Mouse (Mus musculus) embryonic facial prominence, embryonic 12.5 days (tissue): ENCODE results near the gene Adprhl1. TPM values are rescaled to one million over a fixed set of nuclear protein-coding genes. Genes with fewer than 3 reads are reported as not detected.

Experiments
- ATAC-seq: fragments of 200-750 bp; cut with Nextera tagmentation; 2 replicates; pipeline ENCODE4 v1.8.0; 2017; ENCODE audit not compliant: insufficient number of reproducible peaks, insufficient read depth, low FRiP score, low TSS enrichment
- H3K27ac ChIP-seq: fragments of 300-500 bp; sonication (generic); 2 replicates; pipeline ENCODE4 v1.5.1; 2016; ENCODE audit warnings: mild to moderate bottlenecking
- H3K27me3 ChIP-seq: fragments of 300-500 bp; sonication (generic); 2 replicates; pipeline ENCODE4 v1.6.1; 2016; ENCODE audit warnings: mild to moderate bottlenecking, moderate library complexity
- H3K36me3 ChIP-seq: fragments of 300-500 bp; sonication (generic); 2 replicates; pipeline ENCODE4 v1.6.1; 2016; ENCODE audit warnings: mild to moderate bottlenecking
- H3K4me1 ChIP-seq: fragments of 300-500 bp; sonication (generic); 2 replicates; pipeline ENCODE4 v1.6.1; 2016
- H3K4me2 ChIP-seq: fragments of 300-500 bp; sonication (generic); replicated peaks from 2 replicates; pipeline ENCODE4 v1.6.1; 2016; ENCODE audit warnings: mild to moderate bottlenecking, moderate library complexity
- H3K4me3 ChIP-seq: fragments of 300-500 bp; sonication (generic); 2 replicates; pipeline ENCODE4 v1.5.1; 2016; ENCODE audit warnings: mild to moderate bottlenecking
- H3K9ac ChIP-seq: fragments of 300-500 bp; sonication (generic); 2 replicates; pipeline ENCODE4 v1.6.1; 2016; ENCODE audit warnings: mild to moderate bottlenecking, moderate library complexity
- H3K9me3 ChIP-seq: fragments of 300-500 bp; sonication (generic); 2 replicates; pipeline ENCODE4 v1.6.1; 2016; ENCODE audit warnings: mild to moderate bottlenecking, moderate library complexity
- WGBS: fragments of 180-500 bp; shearing (Covaris S2); methylation state at CpG from one replicate; pipeline ENCODE4 v1.1.7; 2016; 5-methylcytosine and 5-hydroxymethylcytosine counted together
- polyA plus RNA-seq: library from polyadenylated mRNA; unstranded; fragments of >200 nt; fragmentation: Nextera tagmentation; extraction: Ambion mirVana; gene quantifications from 2 replicates; pipeline ENCODE4 v1.2.1, GENCODE M21; 2016

The Adprhl1 gene
- polyA plus RNA-seq, result 0.49 TPM in 1 of 2 replicates, not detected in the other

DNA sequence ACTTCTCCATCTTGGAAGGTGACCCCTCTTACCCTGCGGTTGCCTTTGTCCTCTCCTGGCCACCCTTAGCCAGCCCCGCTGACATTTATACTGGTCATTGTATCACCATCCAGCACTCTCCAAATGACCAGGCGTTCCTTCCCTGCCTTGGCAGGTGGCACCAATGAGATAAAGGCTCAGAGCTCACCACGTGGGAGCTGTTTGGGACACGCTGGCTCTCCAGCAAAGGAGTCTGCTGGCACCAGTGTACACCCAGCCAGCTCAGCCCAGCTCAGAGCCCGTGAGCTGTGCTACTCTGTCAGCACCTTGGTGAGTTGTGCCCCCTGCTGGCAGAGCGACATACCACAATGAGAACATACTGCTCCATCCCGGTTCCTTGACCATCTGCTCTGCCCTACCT, at the start of gene Adprhl1:
Adprhl1 (minus strand) TSS at position 144 of the 400 bp plus-strand sequence.
- Histone ChIP-seq H3K27ac (no peak within 1 kb of the TSS), H3K9me3 (no peaks in the 10 kb centered on the region), H3K4me1 (peaks cover 3% of the 10 kb centered on the region; the same call in 1 of the 2 replicates), H3K27me3 (no peaks in the 10 kb centered on the region), H3K36me3 (peaks cover 26% of the 10 kb centered on the region), H3K4me3 (no peak within 1 kb of the TSS), H3K9ac (no peak within 1 kb of the TSS), H3K4me2 (no peak within 1 kb of the TSS)
- WGBS, result 35% methylated on average over 8 of the region's 8 CpGs
- peak; percentile 78; the same call in 1 of the 2 replicates for ATAC-seq

DNA sequence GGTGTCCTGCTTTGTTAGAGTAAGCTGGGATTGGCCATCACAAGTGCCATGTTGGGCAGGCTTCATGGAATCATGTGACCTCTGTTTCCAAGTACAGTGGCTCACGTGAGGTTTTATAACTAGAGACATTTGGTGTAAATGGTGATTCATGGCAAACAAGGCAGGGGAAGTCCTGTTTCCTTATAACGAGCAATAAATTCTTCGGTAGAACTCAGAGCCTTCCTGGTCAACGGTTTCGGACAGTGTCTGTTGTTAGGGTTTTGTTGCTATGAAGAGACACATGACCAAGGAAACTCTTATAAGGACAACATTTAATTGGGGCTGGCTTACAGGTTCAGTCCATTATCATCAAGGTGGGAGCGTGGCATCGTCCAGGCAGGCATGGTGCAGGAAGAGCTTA, 47.1 kb upstream of the Adprhl1 start:
- WGBS, result 96% methylated on average over 7 of the region's 7 CpGs
- Histone ChIP-seq H3K27me3 (no peaks in the 10 kb centered on the region), H3K9ac (no peak overlapping the region), H3K27ac (no peak overlapping the region), H3K4me1 (no peaks in the 10 kb centered on the region), H3K4me3 (no peak overlapping the region), H3K9me3 (no peaks in the 10 kb centered on the region), H3K36me3 (peaks cover 81% of the 10 kb centered on the region), H3K4me2 (no peak overlapping the region)
- no peak for ATAC-seq

DNA sequence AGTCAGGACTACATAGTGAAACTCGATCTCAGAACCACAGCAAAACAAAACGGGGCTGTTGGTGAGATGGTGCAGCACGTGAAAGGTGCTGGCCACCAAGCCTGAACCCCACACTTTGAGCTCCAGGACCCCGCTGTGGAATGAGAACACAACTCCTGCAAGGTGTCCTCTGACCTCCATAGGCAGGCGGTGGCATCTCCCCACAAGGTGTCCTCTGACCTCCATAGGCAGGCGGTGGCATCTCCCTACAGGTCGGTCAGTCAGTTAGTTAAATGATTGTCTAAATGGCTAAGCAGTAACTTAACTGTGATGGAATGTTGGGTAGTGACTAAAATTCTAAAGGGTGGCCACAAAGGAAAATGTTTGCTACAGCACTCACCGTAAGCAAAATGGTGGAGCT, 45.6 kb upstream of the Adprhl1 start:
- H3K9me3 ChIP-seq, result no peaks in the 10 kb centered on the region
- 96% methylated on average over 8 of the region's 8 CpGs for WGBS
- H3K27ac ChIP-seq, result no peak overlapping the region
- H3K9ac ChIP-seq, result no peak overlapping the region
- H3K27me3 ChIP-seq, result no peaks in the 10 kb centered on the region
- H3K4me1 ChIP-seq, result no peaks in the 10 kb centered on the region
- no peak for ATAC-seq
- no peak overlapping the region for H3K4me3 ChIP-seq
- H3K36me3 ChIP-seq, result peaks cover 81% of the 10 kb centered on the region
- no peak overlapping the region for H3K4me2 ChIP-seq

DNA sequence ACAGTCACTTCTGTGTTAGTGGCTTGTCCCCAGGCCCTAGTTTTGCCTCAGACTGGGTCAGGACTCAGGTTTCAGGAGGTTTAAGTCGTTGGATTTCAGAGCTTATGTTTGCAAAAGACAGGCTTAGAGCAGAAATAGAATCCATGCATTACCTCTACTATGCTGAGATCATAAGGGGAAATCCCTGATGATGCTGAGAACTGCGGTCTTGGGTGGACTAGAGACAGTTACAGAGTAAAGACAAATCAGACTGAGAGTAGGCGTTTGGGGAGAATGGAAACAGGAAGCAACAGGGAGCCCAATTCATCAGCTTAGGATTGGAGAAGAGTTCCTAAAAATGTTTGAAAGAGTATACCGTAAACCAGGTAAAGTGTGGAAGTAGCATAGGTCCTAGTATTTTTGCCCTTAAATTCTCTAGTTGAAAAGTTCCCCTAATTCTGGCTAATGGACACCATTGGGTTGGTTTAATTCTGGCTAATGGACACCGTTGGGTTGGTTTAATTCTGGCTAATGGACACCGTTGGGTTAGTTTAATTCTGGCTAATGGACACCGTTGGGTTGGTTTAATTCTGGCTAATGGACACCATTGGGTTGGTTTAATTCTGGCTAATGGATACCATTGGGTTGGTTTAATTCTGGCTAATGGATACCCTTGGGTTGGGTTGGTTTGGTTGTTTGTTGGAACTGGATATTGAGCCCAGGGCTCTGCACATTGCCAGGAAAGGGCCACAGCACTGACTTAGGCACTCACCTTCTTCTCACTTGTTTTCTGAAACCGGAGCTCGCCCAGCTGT, 39.9 kb upstream of the Adprhl1 start:
- Histone ChIP-seq H3K4me1 (peaks cover 4% of the 10 kb centered on the region; the same call in 1 of the 2 replicates), H3K27me3 (no peaks in the 10 kb centered on the region), H3K4me3 (no peak overlapping the region), H3K36me3 (peaks cover 61% of the 10 kb centered on the region), H3K4me2 (no peak overlapping the region), H3K27ac (no peak overlapping the region), H3K9ac (no peak overlapping the region), H3K9me3 (no peaks in the 10 kb centered on the region)
- 88% methylated on average over 9 of the region's 9 CpGs for WGBS
- no peak for ATAC-seq

DNA sequence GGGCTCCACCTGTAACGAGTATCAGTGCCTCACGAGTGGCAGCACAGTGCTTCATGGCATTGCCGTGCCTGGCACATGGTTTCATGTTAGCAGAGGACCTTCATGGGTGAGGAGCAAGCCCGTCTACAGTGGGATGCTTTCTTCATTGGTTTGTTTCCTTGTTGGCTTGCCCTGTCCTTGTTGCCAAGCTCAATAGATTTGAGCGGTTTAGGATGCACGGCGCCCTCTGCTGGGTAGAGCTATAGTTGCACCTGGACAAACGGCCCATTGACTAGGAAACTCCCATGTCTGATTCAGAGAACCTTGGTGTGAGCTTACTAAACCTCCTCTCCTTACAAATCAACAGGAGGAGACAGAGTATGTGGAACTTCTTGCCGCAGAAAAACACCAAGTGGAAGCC, 38.4 kb upstream of the Adprhl1 start:
- WGBS, result 30% methylated on average over 9 of the region's 9 CpGs
- Histone ChIP-seq H3K9me3 (no peaks in the 10 kb centered on the region), H3K4me3 (no peak overlapping the region), H3K27ac (no peak overlapping the region), H3K27me3 (no peaks in the 10 kb centered on the region), H3K4me1 (peaks cover 6% of the 10 kb centered on the region; the same call in 1 of the 2 replicates), H3K36me3 (peaks cover 53% of the 10 kb centered on the region), H3K9ac (no peak overlapping the region), H3K4me2 (no peak overlapping the region)
- no peak for ATAC-seq

DNA sequence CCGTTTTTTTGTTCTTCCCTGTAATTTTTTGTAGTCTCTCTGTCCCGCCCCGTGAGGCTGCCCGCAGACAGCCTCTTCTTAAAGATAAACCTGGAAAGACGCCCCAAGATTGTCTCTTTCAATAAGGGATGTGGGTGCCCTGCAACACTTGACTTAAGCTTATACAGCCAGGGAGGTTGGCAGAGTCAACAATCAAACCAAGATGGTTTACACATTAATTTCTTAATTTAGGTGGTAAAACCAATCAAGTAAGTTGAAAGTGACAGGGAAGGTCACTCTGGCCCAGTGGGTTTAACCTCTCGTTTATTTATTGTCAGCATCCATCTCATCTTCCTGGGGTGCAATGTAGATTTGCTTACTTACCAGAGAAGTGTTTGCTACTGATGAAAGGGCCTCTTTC, 34.7 kb upstream of the Adprhl1 start:
- 2% methylated on average over 6 of the region's 6 CpGs for WGBS
- no peaks in the 10 kb centered on the region for H3K27me3 ChIP-seq
- ATAC-seq, result no peak
- no peaks in the 10 kb centered on the region for H3K9me3 ChIP-seq
- H3K4me2 ChIP-seq, result peak overlapping the region; percentile 93
- H3K27ac ChIP-seq, result peak overlapping the region; percentile 84; the same call in 1 of the 2 replicates
- H3K36me3 ChIP-seq, result peaks cover 18% of the 10 kb centered on the region
- peak overlapping the region; percentile 78 for H3K9ac ChIP-seq
- peak overlapping the region; percentile 83 for H3K4me3 ChIP-seq
- peaks cover 12% of the 10 kb centered on the region; the same call in 1 of the 2 replicates for H3K4me1 ChIP-seq

DNA sequence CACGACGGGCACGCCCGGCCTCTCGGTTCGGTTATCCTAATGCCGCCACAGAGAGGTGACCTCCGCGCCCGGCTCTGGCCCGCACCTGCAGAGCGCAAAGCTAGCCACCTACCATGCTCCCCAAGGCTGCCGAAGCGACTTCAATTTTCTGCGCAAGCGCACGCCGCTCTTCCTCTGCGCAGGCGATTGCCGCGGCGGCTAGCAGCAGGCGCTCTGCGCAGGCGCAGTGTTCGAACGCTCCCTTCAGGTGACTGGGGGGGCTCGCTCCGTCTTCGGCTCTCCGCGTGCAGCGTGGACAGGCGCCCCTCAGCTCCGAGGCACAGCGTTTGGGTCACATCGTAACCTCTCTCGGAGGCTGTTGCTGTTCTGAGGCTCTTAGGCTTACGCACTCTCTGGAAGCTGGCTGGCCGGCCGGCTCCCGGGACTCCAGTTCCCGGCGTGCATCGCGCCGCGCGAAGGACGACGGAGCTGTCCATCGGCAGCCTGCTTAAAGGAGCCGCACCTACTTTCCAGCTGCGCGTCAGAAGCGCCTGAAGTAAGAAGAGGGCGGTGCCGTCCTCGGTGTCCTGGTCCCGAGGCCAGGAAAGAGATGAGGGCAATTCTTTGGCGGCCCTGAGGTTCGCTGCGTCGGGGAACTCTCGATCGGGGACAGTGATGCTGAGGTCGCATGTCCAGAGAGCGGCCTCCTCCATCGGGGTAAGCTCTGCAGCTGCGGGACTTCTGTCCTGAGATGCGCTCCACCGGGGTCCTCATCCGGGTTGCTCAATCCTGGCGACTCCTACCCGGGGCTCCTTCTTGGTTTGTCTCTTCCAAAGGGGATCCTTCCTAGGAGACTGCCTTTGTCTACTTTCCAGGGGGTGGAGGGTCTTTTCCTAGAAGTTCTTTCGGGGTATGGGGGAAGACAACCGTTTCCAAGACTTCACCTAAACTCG, 34.0 kb upstream of the Adprhl1 start, which contains the start of the genes Dcun1d2 and Tmco3:
Dcun1d2 (minus strand) TSS at position 440 of the 932 bp plus-strand sequence.
Tmco3 (plus strand) TSS at position 499 of the 932 bp plus-strand sequence.
- H3K36me3 ChIP-seq, result peaks cover 13% of the 10 kb centered on the region
- under 1% methylated on average over 79 of the region's 79 CpGs for WGBS
- ATAC-seq, result peak; percentile 91

DNA sequence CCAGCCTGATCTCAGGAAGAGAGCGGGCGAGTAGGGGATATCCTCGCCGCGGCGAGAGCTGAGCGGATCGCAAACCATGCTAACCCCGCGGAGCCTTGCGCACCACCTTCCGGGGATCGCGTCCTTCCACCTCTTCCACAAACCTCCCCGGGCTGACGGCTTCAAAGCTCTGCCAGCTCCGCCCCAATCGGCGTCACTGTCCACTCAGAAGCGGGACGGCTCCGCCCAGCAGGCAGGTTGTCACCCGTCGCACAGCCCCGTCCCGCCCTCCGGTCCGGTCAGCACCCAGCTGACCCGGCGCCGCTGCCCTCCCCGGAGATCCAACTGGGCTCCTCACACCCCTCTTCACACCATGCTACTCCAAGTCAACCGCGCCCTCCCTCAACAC, 33.3 kb upstream of the Adprhl1 start:
- Histone ChIP-seq H3K4me1 (peaks cover 12% of the 10 kb centered on the region; the same call in 1 of the 2 replicates), H3K9me3 (no peaks in the 10 kb centered on the region), H3K36me3 (peaks cover 8% of the 10 kb centered on the region; the same call in 1 of the 2 replicates), H3K27me3 (no peaks in the 10 kb centered on the region), H3K27ac (peak overlapping the region; percentile 84), H3K4me2 (peak overlapping the region; percentile 93), H3K9ac (peak overlapping the region; percentile 78), H3K4me3 (peak overlapping the region; percentile 83)
- WGBS, result under 1% methylated on average over 34 of the region's 34 CpGs
- ATAC-seq, result peak; percentile 60

More for the DNA sequence above, 34.0 kb upstream of the Adprhl1 start, which contains the start of the genes Dcun1d2 and Tmco3:
- Histone ChIP-seq H3K27ac (peak within 1 kb of the TSS; percentile 84), H3K4me1 (peaks cover 12% of the 10 kb centered on the region; the same call in 1 of the 2 replicates), H3K27me3 (no peaks in the 10 kb centered on the region), H3K4me3 (peak within 1 kb of the TSS; percentile 83), H3K9me3 (no peaks in the 10 kb centered on the region), H3K4me2 (peak within 1 kb of the TSS; percentile 93), H3K9ac (peak within 1 kb of the TSS; percentile 78)

DNA sequence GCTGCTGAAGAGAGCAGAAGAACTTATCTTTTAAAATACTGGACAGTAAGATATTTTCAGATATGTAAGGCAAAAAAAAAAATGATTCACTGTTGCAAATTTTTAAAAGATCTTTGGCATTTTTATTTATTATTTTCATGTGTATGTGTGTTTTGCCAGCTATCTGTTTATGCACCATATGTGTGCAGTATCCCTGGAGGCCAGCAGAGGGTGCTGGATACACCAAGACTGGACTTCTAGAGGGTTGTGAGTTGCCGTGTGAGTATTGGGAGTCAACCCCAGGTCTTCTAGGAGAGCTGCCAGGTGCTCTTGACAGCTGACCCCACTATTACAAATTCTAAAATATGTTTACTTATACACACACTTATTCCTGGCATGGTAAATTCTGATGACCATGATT, 29.2 kb upstream of the Adprhl1 start:
- 86% methylated on average over 1 of the region's 1 CpGs for WGBS
- no peaks in the 10 kb centered on the region for H3K27me3 ChIP-seq
- ATAC-seq, result no peak
- H3K4me3 ChIP-seq, result no peak overlapping the region
- no peaks in the 10 kb centered on the region for H3K36me3 ChIP-seq
- H3K9ac ChIP-seq, result no peak overlapping the region
- no peak overlapping the region for H3K4me2 ChIP-seq
- H3K4me1 ChIP-seq, result peaks cover 6% of the 10 kb centered on the region; the same call in 1 of the 2 replicates
- no peak overlapping the region for H3K27ac ChIP-seq
- no peaks in the 10 kb centered on the region for H3K9me3 ChIP-seq

DNA sequence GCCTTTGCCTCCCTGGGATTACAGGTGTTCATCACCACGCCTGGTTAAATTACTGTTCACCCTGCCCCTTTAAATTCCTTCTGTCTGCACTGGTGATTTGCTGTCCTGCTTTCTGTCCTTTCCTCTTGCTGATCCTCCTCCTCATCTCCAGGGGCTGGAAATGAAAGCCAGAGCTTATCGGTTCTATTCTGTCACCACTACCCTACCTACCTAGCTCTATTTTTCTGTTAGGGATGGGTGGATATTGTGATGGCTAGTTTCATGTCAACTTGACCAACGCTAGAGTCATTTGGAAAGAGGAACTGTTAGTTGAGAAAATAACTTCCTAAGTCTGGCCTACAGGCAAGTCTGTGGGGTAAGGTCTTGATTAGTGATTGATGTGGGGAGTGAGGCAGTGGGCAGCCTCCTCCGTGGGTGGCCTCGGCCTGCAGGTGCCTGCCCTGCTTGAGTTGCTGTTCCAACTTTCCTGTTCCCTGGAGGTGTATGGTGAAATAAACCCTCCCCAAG, 23.0 kb upstream of the Adprhl1 start:
- Histone ChIP-seq H3K4me2 (no peak overlapping the region), H3K4me1 (no peaks in the 10 kb centered on the region), H3K36me3 (peaks cover 7% of the 10 kb centered on the region), H3K9ac (no peak overlapping the region), H3K27ac (no peak overlapping the region), H3K27me3 (no peaks in the 10 kb centered on the region), H3K4me3 (no peak overlapping the region), H3K9me3 (no peaks in the 10 kb centered on the region)
- no peak for ATAC-seq
- WGBS, result 81% methylated on average over 5 of the region's 5 CpGs

DNA sequence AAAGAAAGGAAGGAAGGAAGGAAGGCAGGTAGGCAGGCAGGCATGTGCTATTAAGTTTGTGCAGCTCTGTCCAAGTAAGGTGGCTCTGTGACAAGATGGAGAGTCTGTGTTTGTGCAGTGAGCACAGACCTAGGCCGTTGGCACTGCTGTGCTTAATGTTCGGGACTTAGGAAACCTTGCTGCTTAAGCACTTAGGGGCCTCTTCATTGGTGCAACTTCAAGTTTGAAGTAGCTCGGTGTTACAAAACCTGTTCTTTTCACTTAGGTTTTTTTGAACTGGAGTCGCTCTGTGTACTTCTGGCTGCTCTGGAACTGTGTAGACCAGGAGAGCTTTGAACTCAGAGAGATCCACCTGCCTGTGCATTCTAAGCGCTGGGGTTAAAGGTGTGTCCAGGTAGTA, 18.9 kb upstream of the Adprhl1 start:
- Histone ChIP-seq H3K9me3 (no peaks in the 10 kb centered on the region), H3K27ac (no peak overlapping the region), H3K4me3 (no peak overlapping the region), H3K9ac (no peak overlapping the region), H3K4me2 (no peak overlapping the region), H3K4me1 (no peaks in the 10 kb centered on the region), H3K36me3 (peaks cover 40% of the 10 kb centered on the region), H3K27me3 (no peaks in the 10 kb centered on the region)
- 91% methylated on average over 5 of the region's 5 CpGs for WGBS
- ATAC-seq, result no peak
